Mouse (Mus musculus) olfactory bulb, adult 2 months (tissue): Measurements from ENCODE around the gene Rnasek. TPM values are rescaled to one million over a fixed set of nuclear protein-coding genes. Genes with fewer than 3 reads are reported as not detected.

Experiments
- H3K27ac ChIP-seq: fragments of 200-500 bp; 2 replicates; pipeline ENCODE4 v1.5.1; 2012; ENCODE audit warnings: low read depth, low read length; ENCODE audit not compliant: insufficient read depth
- H3K4me1 ChIP-seq: fragments of 200-500 bp; 2 replicates; pipeline ENCODE4 v1.6.1; 2012; ENCODE audit warnings: low read length; ENCODE audit not compliant: control insufficient read depth, insufficient read depth
- H3K4me3 ChIP-seq: fragments of 200-500 bp; 2 replicates; pipeline ENCODE4 v1.5.1; 2012; ENCODE audit warnings: mild to moderate bottlenecking, low read depth, low read length, moderate library complexity; ENCODE audit not compliant: insufficient read depth
- CTCF ChIP-seq: fragments of 200-500 bp; IDR thresholded peaks from 2 replicates; pipeline ENCODE4 v1.5.1; 2012; ENCODE audit warnings: low read depth, mild to moderate bottlenecking, low read length, moderate library complexity; ENCODE audit not compliant: insufficient read depth
- POLR2A ChIP-seq: fragments of 200-500 bp; IDR thresholded peaks from 2 replicates; pipeline ENCODE4 v1.6.1; 2012; ENCODE audit warnings: mild to moderate bottlenecking, low read depth, low read length, moderate library complexity; ENCODE audit not compliant: insufficient read depth
- WGBS: fragments of 180-500 bp; shearing (Covaris S2); methylation state at CpG from one replicate; pipeline ENCODE4 v1.1.7; 2018; 5-methylcytosine and 5-hydroxymethylcytosine counted together
- polyA plus RNA-seq: library from polyadenylated mRNA; stranded (reverse); fragments of >200 nt; gene quantifications from 2 replicates; pipeline ENCODE4 v1.2.4, GENCODE M21; 2012; ENCODE audit warnings: low replicate concordance; ENCODE audit not compliant: missing spikeins, insufficient read depth, insufficient read length

Gene Rnasek
- polyA plus RNA-seq, 1 experiment, result not detected

- TF ChIP-seq POLR2A, result no peak
- TF ChIP-seq CTCF, result peak; percentile 91
- WGBS, result under 1% methylated on average over 32 of the region's 32 CpGs
- H3K27ac ChIP-seq, result no peak overlapping the region
- H3K4me3 ChIP-seq, result peak overlapping the region; percentile 24
- H3K4me1 ChIP-seq, result peaks cover 40% of the 10 kb centered on the region
Measured at GRCm38 (mm10) chr11:70230239-70230727, 9.4 kb downstream of the Rnasek start.

GRCm38 (mm10) chr11:70229260-70230010 lies 10.2 kb downstream of the Rnasek start, which contains the start of gene Bcl6b:
Gene Bcl6b, minus strand, starts transcription at chr11:70229798.
- no peak within 1 kb of the TSS for H3K27ac ChIP-seq
- peaks cover 32% of the 10 kb centered on the region for H3K4me1 ChIP-seq
- TF ChIP-seq CTCF (no peak), POLR2A (no peak)
- 3% methylated on average over 39 of the region's 39 CpGs for WGBS
- H3K4me3 ChIP-seq, result peak within 1 kb of the TSS; percentile 24

DNA sequence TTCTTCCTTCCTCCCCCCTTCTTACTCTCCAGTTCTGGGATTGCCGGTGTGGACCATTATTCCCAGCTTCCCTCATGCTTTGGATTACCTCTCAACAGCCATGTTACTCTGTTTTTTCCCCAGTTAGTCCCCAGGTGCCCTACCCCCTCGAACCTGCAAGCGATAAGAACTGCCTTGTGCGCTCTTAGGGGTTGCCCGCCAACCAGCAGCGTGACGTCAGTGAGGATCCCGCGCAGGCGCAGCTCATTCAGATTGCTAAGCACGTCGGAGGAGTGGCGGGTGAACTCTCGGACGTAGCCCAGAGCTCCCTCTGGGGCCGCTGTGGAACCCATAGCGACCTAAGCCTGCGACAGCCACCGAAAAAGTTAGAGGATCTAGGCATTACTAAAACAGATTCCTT lies 10.8 kb downstream of the Rnasek start:
- TF ChIP-seq CTCF (no peak), POLR2A (no peak)
- WGBS, result under 1% methylated on average over 19 of the region's 19 CpGs
- peak overlapping the region; percentile 21 for H3K4me3 ChIP-seq
- peaks cover 26% of the 10 kb centered on the region for H3K4me1 ChIP-seq
- H3K27ac ChIP-seq, result no peak overlapping the region

- H3K4me3 ChIP-seq, result no peak overlapping the region
- no peak for TF ChIP-seq POLR2A
- TF ChIP-seq CTCF, result no peak
- H3K4me1 ChIP-seq, result peaks cover 23% of the 10 kb centered on the region; the same call in 1 of the 2 replicates
- WGBS, result 86% methylated on average over 4 of the region's 4 CpGs
- H3K27ac ChIP-seq, result no peak overlapping the region
Measured at GRCm38 (mm10) chr11:70227661-70228245, 11.9 kb downstream of the Rnasek start.

- peaks cover 26% of the 10 kb centered on the region for H3K4me1 ChIP-seq
- 22% methylated on average over 5 of the region's 5 CpGs for WGBS
- no peak for TF ChIP-seq CTCF
- no peak for TF ChIP-seq POLR2A
- no peak overlapping the region for H3K27ac ChIP-seq
- H3K4me3 ChIP-seq, result no peak overlapping the region
Measured at GRCm38 (mm10) chr11:70227126-70227525, 12.5 kb downstream of the Rnasek start.

DNA sequence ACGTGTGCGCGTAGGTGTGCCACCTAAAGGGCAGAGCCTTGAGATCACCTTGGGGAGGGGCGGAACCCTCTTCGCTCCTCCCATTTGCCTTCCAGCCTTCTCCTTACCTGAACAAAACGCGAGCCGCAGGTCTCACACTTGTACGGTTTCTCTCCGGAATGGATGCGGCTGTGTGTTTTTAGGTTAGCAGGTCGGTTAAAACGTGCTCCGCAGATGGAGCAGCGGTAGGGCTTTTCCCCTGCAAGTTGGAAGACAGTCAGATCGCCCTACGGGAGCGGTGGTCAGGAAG lies 13.1 kb downstream of the Rnasek start:
- WGBS, result 21% methylated on average over 18 of the region's 18 CpGs
- peaks cover 28% of the 10 kb centered on the region for H3K4me1 ChIP-seq
- H3K27ac ChIP-seq, result no peak overlapping the region
- TF ChIP-seq CTCF, result no peak
- TF ChIP-seq POLR2A, result no peak
- no peak overlapping the region for H3K4me3 ChIP-seq

DNA sequence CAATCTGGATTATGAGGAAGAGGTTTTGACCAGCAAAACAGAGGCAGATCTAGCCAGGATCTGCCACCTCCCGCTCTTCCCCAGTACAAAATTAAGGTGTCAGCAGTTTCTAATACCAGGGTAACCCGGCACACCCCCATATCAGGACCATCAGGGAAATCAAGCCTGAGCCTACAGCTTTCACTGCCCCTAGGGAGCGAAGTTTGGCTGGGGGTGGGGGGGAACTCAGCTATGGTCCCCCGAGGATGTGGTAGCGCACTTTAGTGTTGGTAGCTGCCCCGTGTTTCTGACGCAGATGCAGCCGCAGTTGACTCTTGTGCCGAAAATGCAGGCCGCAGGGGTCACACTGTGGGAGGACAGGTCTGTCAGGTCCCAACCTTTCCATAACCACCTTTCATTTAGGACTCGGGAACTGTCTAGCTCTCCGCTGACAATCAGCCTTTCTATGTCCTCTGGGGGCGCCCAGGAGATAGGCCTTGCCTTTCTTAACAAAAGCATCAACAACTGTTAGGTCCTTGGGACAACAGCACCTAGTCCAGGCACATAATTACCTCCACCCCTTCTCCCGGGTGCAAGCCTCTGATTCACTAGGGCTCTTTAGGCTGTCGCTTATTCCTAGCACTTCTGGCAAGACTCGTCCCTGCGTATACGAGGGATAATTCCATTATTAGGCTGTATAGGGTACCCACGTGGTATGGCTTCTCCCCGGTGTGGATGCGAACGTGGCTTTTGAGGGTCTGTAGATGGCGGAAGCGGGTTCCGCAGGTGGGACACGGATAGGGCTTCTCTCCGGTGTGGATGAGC lies 13.6 kb downstream of the Rnasek start:
- no peak overlapping the region for H3K27ac ChIP-seq
- no peak overlapping the region for H3K4me3 ChIP-seq
- TF ChIP-seq CTCF (no peak), POLR2A (no peak)
- WGBS, result 47% methylated on average over 27 of the region's 27 CpGs
- H3K4me1 ChIP-seq, result peaks cover 28% of the 10 kb centered on the region

DNA sequence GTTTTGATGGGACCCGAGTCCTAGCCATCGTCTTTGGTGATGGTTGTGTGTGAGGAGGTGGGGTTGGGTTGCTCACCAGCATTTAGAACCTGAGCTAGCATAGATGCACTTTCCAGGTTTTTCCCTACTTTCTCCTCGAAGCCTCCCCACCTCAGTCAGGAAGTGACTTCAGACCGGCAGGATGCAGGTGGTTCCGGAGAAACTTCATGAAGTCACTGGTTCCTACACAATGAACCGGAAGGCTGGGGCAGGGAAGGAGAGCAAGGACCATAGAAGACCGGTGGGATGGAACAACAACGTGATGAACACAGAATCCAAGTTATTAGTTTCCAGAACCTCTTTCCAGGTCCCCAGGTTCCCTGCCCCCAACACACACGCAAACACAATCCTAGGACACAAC lies 15.9 kb downstream of the Rnasek start:
- H3K4me3 ChIP-seq, result no peak overlapping the region
- no peak overlapping the region for H3K27ac ChIP-seq
- peaks cover 24% of the 10 kb centered on the region for H3K4me1 ChIP-seq
- TF ChIP-seq POLR2A (no peak), CTCF (no peak)
- WGBS, result 95% methylated on average over 9 of the region's 9 CpGs
